Mouse (Mus musculus) intestine, embryonic 14.5 days (tissue): ENCODE data around the gene Sun5. TPM values are rescaled to one million over a fixed set of nuclear protein-coding genes. Genes with fewer than 3 reads are reported as not detected.
"Not testable (repeated sequence)": the region's sequence is repeated elsewhere in the genome, so short reads cannot be mapped to it uniquely, and the experiment has no call there.

ENCODE experiments used
- ATAC-seq: fragments of 200-750 bp; cut with Nextera tagmentation; replicated peaks from 2 replicates; pipeline ENCODE4 v1.8.0; 2017; ENCODE audit warnings: low read depth, moderate number of reproducible peaks, moderate TSS enrichment, moderate library complexity; ENCODE audit not compliant: low FRiP score, low TSS enrichment
- DNase-seq: peaks from one replicate; pipeline ENCODE4 v3.0.0-alpha.2; 2018; ENCODE audit warnings: low spot score
- H3K27ac ChIP-seq: fragments of 300-500 bp; sonication (generic); 2 replicates; pipeline ENCODE4 v1.5.1; 2014; ENCODE audit warnings: low read depth, mild to moderate bottlenecking, control low read depth
- H3K27me3 ChIP-seq: fragments of 300-500 bp; sonication (generic); replicated peaks from 2 replicates; pipeline ENCODE4 v1.6.1; 2014; ENCODE audit warnings: low read length, control low read depth; ENCODE audit not compliant: control insufficient read depth, insufficient read depth
- H3K36me3 ChIP-seq: fragments of 300-500 bp; sonication (generic); 2 replicates; pipeline ENCODE4 v1.6.1; 2014; ENCODE audit warnings: low read length, control low read depth; ENCODE audit not compliant: control insufficient read depth, insufficient read depth
- H3K4me1 ChIP-seq: fragments of 300-500 bp; sonication (generic); replicated peaks from 2 replicates; pipeline ENCODE4 v1.6.1; 2014; ENCODE audit warnings: low read length, control low read depth, mixed read lengths; ENCODE audit not compliant: control insufficient read depth, insufficient read depth
- H3K4me2 ChIP-seq: fragments of 300-500 bp; sonication (generic); 2 replicates; pipeline ENCODE4 v1.6.1; 2014; ENCODE audit warnings: low read length
- H3K4me3 ChIP-seq: fragments of 300-500 bp; sonication (generic); 2 replicates; pipeline ENCODE4 v1.5.1; 2014; ENCODE audit warnings: low read depth, low read length, control low read depth, mixed read lengths
- H3K9ac ChIP-seq: fragments of 300-500 bp; sonication (generic); 2 replicates; pipeline ENCODE4 v1.6.1; 2014; ENCODE audit warnings: mild to moderate bottlenecking, low read length
- H3K9me3 ChIP-seq: fragments of 300-500 bp; sonication (generic); 2 replicates; pipeline ENCODE4 v1.6.1; 2016; ENCODE audit warnings: low read length, control low read depth; ENCODE audit not compliant: control insufficient read depth
- WGBS: fragments of 180-500 bp; shearing (Covaris S2); extraction: QIAGEN DNeasy Blood & Tissue Kit; methylation state at CpG from one replicate; pipeline ENCODE4 v1.1.7; 2014; 5-methylcytosine and 5-hydroxymethylcytosine counted together
- polyA plus RNA-seq: library from polyadenylated mRNA; unstranded; fragments of >200 nt; fragmentation: Nextera tagmentation; extraction: Ambion mirVana; gene quantifications from 2 replicates; pipeline ENCODE4 v1.2.1, GENCODE M21; 2014

The Sun5 gene
- polyA plus RNA-seq, 1 experiment from 2014 or later: not detected

DNA sequence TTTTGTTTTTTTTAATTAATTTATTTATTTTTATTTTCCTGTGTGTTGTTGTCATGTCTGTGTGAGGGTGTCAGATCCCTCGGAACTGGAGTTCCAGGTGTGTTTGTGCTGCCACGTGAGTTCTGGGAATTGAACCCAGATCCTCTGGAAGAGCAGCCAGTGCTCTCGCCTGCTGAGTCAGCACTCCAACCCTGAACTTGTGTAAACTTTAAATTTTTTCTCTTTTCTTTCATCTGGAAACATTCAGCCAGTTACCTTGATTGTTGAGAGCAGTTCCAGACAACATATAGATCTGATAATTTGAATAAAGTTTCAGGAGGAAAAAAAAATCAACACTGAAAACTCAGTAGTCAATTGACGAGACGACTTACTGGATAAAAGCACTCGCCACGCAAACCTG, 42.2 kb downstream of the Sun5 start:
- ATAC-seq: no peak
- WGBS: 88% methylated on average over 7 of the region's 7 CpGs
- H3K4me1 ChIP-seq: 0 out of 2 replicates have a peak, but pooled peaks cover 2% of the 10 kb centered on the region

DNA sequence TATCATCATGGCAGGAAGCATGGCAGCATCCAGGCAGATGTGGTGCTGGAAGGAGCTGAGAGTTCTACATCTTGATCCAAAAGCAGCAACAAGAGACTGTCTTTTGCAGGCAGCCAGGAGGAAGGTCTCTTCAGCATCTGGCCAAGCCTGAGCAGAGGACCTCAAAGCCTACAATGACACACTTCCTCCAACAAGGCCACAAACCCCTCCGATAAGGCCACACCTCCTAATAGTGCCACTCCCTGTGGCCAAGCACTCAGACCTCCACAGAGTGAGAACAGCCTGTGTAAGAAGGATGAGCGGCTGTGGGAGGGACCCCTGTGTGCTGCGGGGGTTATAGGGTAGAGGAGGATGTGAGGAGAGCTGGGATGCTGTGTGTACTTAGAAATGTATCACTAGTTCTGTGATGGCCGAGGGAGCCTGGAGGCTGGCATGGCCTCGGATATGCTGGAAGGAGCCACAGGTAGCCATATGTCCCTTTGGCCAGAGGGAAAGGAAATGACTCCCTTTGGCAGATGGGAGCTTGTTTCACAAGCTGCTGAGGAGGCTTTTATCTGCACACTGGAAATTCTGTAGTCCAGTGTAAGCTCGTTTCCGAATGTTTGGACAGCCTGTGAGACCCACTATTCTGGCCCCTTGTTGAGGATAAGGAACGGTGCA, 43.6 kb downstream of the Sun5 start:
- no peak for DNase-seq
- 0 out of 2 replicates have a peak, but pooled peaks cover 2% of the 10 kb centered on the region for H3K4me1 ChIP-seq
- no peaks in the 10 kb centered on the region for H3K9me3 ChIP-seq
- H3K27ac ChIP-seq: no peak overlapping the region
- no peak overlapping the region for H3K9ac ChIP-seq
- H3K4me2 ChIP-seq: no peak overlapping the region
- no peaks in the 10 kb centered on the region for H3K36me3 ChIP-seq
- ATAC-seq: no peak
- no peaks in the 10 kb centered on the region for H3K27me3 ChIP-seq
- WGBS: 83% methylated on average over 8 of the region's 8 CpGs
- H3K4me3 ChIP-seq: no peak overlapping the region

More for the DNA sequence above, 42.2 kb downstream of the Sun5 start:
- Histone ChIP-seq H3K9me3 (no peaks in the 10 kb centered on the region), H3K27me3 (no peaks in the 10 kb centered on the region), H3K4me2 (no peak overlapping the region), H3K4me3 (no peak overlapping the region), H3K9ac (no peak overlapping the region), H3K27ac (no peak overlapping the region), H3K36me3 (no peaks in the 10 kb centered on the region)
- no peak for DNase-seq

DNA sequence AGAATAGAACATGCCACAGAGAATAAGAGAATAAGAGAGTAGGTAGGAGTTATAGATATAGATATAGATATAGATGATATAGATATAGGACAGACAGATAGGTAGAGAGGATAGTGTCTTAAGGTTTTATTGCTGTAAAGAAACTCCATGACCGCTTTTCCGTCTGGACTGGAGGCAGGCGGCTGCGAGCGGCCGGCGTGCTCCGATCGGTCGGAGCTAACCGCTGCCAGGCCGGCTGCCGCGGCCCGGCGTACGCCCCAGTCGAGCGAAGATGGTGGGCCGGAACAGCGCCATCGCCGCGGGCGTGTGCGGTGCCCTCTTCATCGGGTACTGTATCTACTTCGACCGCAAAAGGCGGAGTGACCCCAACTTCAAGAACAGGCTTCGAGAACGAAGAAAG, 45.0 kb downstream of the Sun5 start:
- H3K27me3 ChIP-seq, H3K4me3 ChIP-seq: not testable (repeated sequence)

DNA sequence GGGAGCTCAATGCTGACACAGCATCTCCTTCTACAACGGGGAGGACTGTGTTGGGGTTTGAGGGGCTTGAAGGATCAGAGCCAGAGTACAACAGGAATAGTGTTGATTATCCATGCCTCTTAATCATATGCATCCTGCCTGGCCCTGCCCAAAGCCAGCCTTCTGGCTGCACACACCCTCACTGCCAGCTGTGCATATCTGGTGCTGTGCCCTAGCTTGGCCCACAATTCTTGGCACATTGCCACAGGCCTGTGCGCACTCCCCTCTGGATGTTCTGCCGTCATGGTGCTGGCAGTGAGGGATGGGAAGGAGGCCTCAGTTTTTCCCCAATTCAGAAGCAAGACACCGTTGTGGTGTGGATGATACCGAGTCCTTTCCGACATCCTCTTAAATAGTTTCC, 46.3 kb downstream of the Sun5 start:
- Histone ChIP-seq H3K9ac (no peak overlapping the region), H3K36me3 (no peaks in the 10 kb centered on the region), H3K9me3 (no peaks in the 10 kb centered on the region), H3K4me3 (no peak overlapping the region), H3K27me3 (no peaks in the 10 kb centered on the region), H3K4me2 (no peak overlapping the region), H3K27ac (no peak overlapping the region), H3K4me1 (0 out of 2 replicates have a peak, but pooled peaks cover 2% of the 10 kb centered on the region)
- DNase-seq: no peak
- ATAC-seq: no peak
- WGBS: 63% methylated on average over 6 of the region's 6 CpGs

More for the DNA sequence above, 45.0 kb downstream of the Sun5 start:
- WGBS: 70% methylated on average over 32 of the region's 32 CpGs
- not testable (repeated sequence) for H3K4me1 ChIP-seq, H3K36me3 ChIP-seq, H3K27ac ChIP-seq, DNase-seq, H3K9me3 ChIP-seq, H3K4me2 ChIP-seq, ATAC-seq, H3K9ac ChIP-seq

DNA sequence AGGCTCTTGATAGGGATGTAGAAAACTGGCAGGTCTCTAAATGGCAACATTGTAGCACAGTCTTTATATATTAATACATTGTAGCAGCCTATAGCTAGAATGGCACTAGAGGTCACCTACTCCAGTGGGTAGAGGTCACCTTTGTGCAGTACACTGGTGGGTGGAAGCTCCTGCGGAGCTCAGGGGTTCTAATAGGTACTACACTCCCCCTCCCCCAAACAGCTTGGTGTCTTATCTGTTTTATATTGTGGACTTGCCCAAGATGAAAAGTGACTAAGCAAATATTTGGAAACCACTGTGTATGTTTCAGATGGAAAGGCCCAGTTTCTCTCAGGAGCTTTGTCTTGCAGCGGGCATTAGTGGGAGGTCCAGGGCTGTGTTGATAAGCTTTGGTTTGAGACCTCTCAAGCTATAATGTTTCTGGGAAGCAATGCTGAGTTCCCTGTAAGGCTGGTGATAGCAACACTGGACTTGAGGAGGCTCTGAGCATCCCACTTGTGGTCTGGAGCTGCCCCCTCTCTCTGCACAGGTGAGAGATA, 48.8 kb downstream of the Sun5 start:
- Histone ChIP-seq H3K4me2 (no peak overlapping the region), H3K27ac (no peak overlapping the region), H3K4me3 (no peak overlapping the region), H3K9me3 (no peaks in the 10 kb centered on the region), H3K9ac (no peak overlapping the region), H3K27me3 (no peaks in the 10 kb centered on the region), H3K4me1 (0 out of 2 replicates have a peak, but pooled peaks cover 2% of the 10 kb centered on the region), H3K36me3 (no peaks in the 10 kb centered on the region)
- no peak for ATAC-seq
- DNase-seq: no peak
- 71% methylated on average over 2 of the region's 2 CpGs for WGBS

DNA sequence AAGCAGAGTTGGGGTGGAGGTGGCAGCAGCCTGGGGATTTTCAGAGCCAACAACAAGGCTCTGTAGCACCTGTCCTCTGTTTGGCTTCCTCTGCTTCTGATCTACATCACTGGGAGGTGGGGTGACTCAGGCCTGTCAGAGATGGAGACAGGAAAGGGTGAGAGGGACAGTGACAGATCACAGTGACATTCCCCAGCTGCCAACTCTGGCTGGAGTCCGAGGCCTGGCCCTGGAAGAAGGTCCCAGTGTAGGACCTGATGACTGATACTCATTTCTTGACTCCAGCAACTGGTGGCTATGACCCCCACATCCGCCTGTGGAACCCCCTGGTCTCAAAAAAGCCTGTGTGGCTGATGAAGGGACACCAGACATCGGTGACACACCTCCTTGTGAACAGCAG, 61.0 kb downstream of the Sun5 start:
- Histone ChIP-seq H3K9me3 (no peaks in the 10 kb centered on the region), H3K4me2 (no peak overlapping the region), H3K4me3 (no peak overlapping the region), H3K9ac (no peak overlapping the region), H3K36me3 (no peaks in the 10 kb centered on the region), H3K27ac (no peak overlapping the region), H3K4me1 (no peaks in the 10 kb centered on the region), H3K27me3 (no peaks in the 10 kb centered on the region)
- ATAC-seq (no peak), DNase-seq (no peak)
- 46% methylated on average over 3 of the region's 3 CpGs for WGBS

DNA sequence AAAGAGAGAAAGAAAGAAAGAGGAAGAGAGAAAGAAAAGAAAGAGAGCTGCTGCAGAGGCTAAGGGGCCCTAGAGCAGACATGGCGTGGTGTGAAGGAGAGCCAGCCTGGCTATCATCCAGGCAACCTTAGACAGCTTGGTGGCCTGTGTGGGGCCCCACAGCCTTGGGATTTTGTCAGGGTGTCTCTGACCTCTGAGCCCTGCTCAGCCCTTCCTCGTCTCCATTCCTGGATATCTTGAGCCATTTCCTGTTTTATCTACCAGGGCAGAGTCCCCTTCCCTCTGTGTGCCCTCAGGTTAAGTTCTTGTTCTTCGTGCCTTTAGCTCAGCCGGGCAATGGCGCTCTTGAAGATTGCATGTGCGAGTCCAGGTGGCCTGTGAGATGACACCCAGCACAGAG, 62.0 kb downstream of the Sun5 start:
- Histone ChIP-seq H3K4me3 (no peak overlapping the region), H3K36me3 (no peaks in the 10 kb centered on the region), H3K27me3 (no peaks in the 10 kb centered on the region), H3K9me3 (no peaks in the 10 kb centered on the region), H3K4me1 (no peaks in the 10 kb centered on the region), H3K27ac (no peak overlapping the region), H3K9ac (no peak overlapping the region), H3K4me2 (no peak overlapping the region)
- DNase-seq (no peak), ATAC-seq (no peak)
- WGBS: 78% methylated on average over 6 of the region's 6 CpGs

DNA sequence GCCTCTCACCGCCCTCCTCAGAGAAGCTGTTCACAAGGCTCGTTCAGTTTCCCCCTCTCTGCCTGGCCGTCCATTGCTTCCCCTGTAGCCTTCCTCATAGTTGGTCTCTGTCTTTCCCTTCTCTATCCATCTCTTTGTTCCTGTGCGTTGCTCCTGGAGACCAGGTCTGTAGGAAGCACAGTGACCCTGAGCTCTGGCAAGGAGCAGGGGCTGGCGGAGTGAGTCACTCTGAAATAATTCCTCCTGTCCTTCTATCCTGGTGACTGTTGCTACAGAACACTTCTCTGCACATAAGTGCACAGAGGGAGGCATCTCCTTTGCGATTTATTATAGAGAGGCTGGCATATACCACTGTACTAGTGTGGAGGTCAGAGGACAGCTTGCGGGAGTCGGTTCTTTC, 62.7 kb downstream of the Sun5 start:
- H3K27ac ChIP-seq: no peak overlapping the region
- ATAC-seq (no peak), DNase-seq (no peak)
- no peak overlapping the region for H3K9ac ChIP-seq
- WGBS: 81% methylated on average over 8 of the region's 8 CpGs
- H3K36me3 ChIP-seq: no peaks in the 10 kb centered on the region
- H3K4me3 ChIP-seq: no peak overlapping the region
- no peaks in the 10 kb centered on the region for H3K27me3 ChIP-seq
- no peaks in the 10 kb centered on the region for H3K9me3 ChIP-seq
- H3K4me2 ChIP-seq: no peak overlapping the region
- no peaks in the 10 kb centered on the region for H3K4me1 ChIP-seq

DNA sequence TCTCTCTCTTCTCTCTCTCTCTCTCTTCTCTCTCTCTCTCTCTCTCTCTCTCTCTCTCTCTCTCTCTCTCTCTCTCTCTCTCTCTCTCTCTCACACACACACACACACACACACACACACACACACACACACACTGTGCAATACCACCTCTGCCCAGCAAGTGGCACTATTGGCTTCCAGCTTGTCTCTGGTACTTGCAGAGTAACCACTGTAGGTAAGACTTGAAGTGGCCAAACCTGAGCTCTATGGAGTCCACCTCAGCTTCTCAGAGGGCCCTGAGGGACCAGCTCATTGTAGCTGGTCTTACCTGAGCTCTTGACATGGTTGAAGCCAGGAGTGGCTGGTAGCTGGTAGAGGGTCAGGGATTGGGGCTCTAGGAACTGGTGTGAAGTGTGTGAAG, 63.4 kb downstream of the Sun5 start:
- not testable (repeated sequence) for H3K27ac ChIP-seq, H3K4me2 ChIP-seq, H3K9me3 ChIP-seq, H3K27me3 ChIP-seq, ATAC-seq, H3K4me3 ChIP-seq, H3K9ac ChIP-seq, H3K36me3 ChIP-seq, H3K4me1 ChIP-seq
- peak; percentile 75 for DNase-seq
